Mouse (Mus musculus) heart, postnatal 0 days (tissue): ENCODE measurements at regions not wholly inside any gene's neighbourhood (a gene's known extent, or its start where the extent isn't known, plus 50 kb on each side); places are given as distances from the start of the nearest gene placed in this dataset.

Source experiments
- ATAC-seq: fragments of 200-750 bp; cut with Nextera tagmentation; 2 replicates; pipeline ENCODE4 v1.8.0; 2017; ENCODE audit warnings: low read depth, moderate number of reproducible peaks, moderate library complexity; ENCODE audit not compliant: insufficient read depth
- DNase-seq: peaks from one replicate; pipeline ENCODE4 v3.0.0-alpha.2; 2016; ENCODE audit warnings: low spot score
- H3K27ac ChIP-seq: fragments of 300-500 bp; sonication (generic); 2 replicates; pipeline ENCODE4 v1.5.1; 2014; ENCODE audit warnings: low read depth, mild to moderate bottlenecking
- H3K27me3 ChIP-seq: fragments of 300-500 bp; sonication (generic); 2 replicates; pipeline ENCODE4 v1.6.1; 2014; ENCODE audit warnings: low read length, mixed read lengths; ENCODE audit not compliant: control insufficient read depth, insufficient read depth
- H3K36me3 ChIP-seq: fragments of 300-500 bp; sonication (generic); replicated peaks from 2 replicates; pipeline ENCODE4 v1.6.1; 2014; ENCODE audit warnings: low read length, mixed read lengths; ENCODE audit not compliant: control insufficient read depth, insufficient read depth
- H3K4me1 ChIP-seq: fragments of 300-500 bp; sonication (generic); 2 replicates; pipeline ENCODE4 v1.6.1; 2014; ENCODE audit warnings: antibody characterized with exemption; ENCODE audit not compliant: control insufficient read depth, insufficient read depth
- H3K4me2 ChIP-seq: fragments of 300-500 bp; sonication (generic); 2 replicates; pipeline ENCODE4 v1.6.1; 2014; ENCODE audit warnings: low read depth, mild to moderate bottlenecking, low read length, moderate library complexity
- H3K4me3 ChIP-seq: fragments of 300-500 bp; sonication (generic); 2 replicates; pipeline ENCODE4 v1.5.1; 2014; ENCODE audit warnings: low read depth, low read length
- H3K9ac ChIP-seq: fragments of 300-500 bp; sonication (generic); replicated peaks from 2 replicates; pipeline ENCODE4 v1.6.1; 2014; ENCODE audit warnings: low read depth, low read length, mixed read lengths
- H3K9me3 ChIP-seq: fragments of 300-500 bp; sonication (generic); replicated peaks from 2 replicates; pipeline ENCODE4 v1.6.1; 2016; ENCODE audit warnings: low read length; ENCODE audit not compliant: control insufficient read depth
- CTCF ChIP-seq: IDR thresholded peaks from 2 replicates; pipeline ENCODE4 v1.5.1; 2016; ENCODE audit warnings: antibody characterized with exemption, control low read depth, low read depth
- EP300 ChIP-seq: IDR thresholded peaks from 2 replicates; pipeline ENCODE4 v1.6.1; 2016; ENCODE audit warnings: antibody characterized with exemption, low read depth
- WGBS: fragments of 180-500 bp; shearing (Covaris S2); extraction: QIAGEN DNeasy Blood & Tissue Kit; methylation state at CpG from one replicate; pipeline ENCODE4 v1.1.7; 2014; 5-methylcytosine and 5-hydroxymethylcytosine counted together

GRCm38 (mm10) chr15:88068476-88068875 is 524.4 kb downstream of the Fam19a5 start:
- no peak overlapping the region for H3K9ac ChIP-seq
- no peaks in the 10 kb centered on the region for H3K27me3 ChIP-seq
- H3K4me2 ChIP-seq, result no peak overlapping the region
- no peak overlapping the region for H3K4me3 ChIP-seq
- no peaks in the 10 kb centered on the region for H3K9me3 ChIP-seq
- ATAC-seq (no peak), DNase-seq (no peak)
- no peaks in the 10 kb centered on the region for H3K4me1 ChIP-seq
- no peaks in the 10 kb centered on the region for H3K36me3 ChIP-seq
- no peak for TF ChIP-seq EP300
- TF ChIP-seq CTCF, result no peak
- WGBS, result 72% methylated on average over 3 of the region's 3 CpGs
- H3K27ac ChIP-seq, result no peak overlapping the region

- no peak overlapping the region for H3K9ac ChIP-seq
- ATAC-seq (no peak), DNase-seq (no peak)
- TF ChIP-seq CTCF (no peak), EP300 (no peak)
- no peaks in the 10 kb centered on the region for H3K36me3 ChIP-seq
- H3K4me3 ChIP-seq, result no peak overlapping the region
- no peaks in the 10 kb centered on the region for H3K9me3 ChIP-seq
- H3K4me1 ChIP-seq, result no peaks in the 10 kb centered on the region
- no peak overlapping the region for H3K27ac ChIP-seq
- 39% methylated on average over 1 of the region's 1 CpGs for WGBS
- H3K27me3 ChIP-seq, result no peaks in the 10 kb centered on the region
- H3K4me2 ChIP-seq, result no peak overlapping the region
Measured at GRCm38 (mm10) chr15:88072676-88073075, 527.4 kb upstream of the Zdhhc25 start.

GRCm38 (mm10) chr15:88083911-88084310 is 516.2 kb upstream of the Zdhhc25 start:
- Histone ChIP-seq H3K27ac (no peak overlapping the region), H3K36me3 (no peaks in the 10 kb centered on the region), H3K4me2 (no peak overlapping the region), H3K27me3 (no peaks in the 10 kb centered on the region), H3K4me3 (no peak overlapping the region), H3K9ac (no peak overlapping the region), H3K9me3 (no peaks in the 10 kb centered on the region), H3K4me1 (no peaks in the 10 kb centered on the region)
- ATAC-seq (no peak), DNase-seq (no peak)
- TF ChIP-seq EP300 (no peak), CTCF (no peak)
- WGBS, result 60% methylated on average over 5 of the region's 5 CpGs

GRCm38 (mm10) chr15:88085631-88086030 is 514.5 kb upstream of the Zdhhc25 start:
- WGBS, result 48% methylated on average over 3 of the region's 3 CpGs
- H3K9ac ChIP-seq, result no peak overlapping the region
- no peaks in the 10 kb centered on the region for H3K36me3 ChIP-seq
- DNase-seq (no peak), ATAC-seq (no peak)
- TF ChIP-seq CTCF, result no peak
- no peaks in the 10 kb centered on the region for H3K4me1 ChIP-seq
- H3K9me3 ChIP-seq, result no peaks in the 10 kb centered on the region
- no peak overlapping the region for H3K4me3 ChIP-seq
- H3K27me3 ChIP-seq, result no peaks in the 10 kb centered on the region
- H3K27ac ChIP-seq, result no peak overlapping the region
- no peak overlapping the region for H3K4me2 ChIP-seq

GRCm38 (mm10) chr15:88089486-88089885 is 510.6 kb upstream of the Zdhhc25 start:
- no peaks in the 10 kb centered on the region for H3K4me1 ChIP-seq
- no peak for DNase-seq
- H3K36me3 ChIP-seq, result no peaks in the 10 kb centered on the region
- no peaks in the 10 kb centered on the region for H3K27me3 ChIP-seq
- no peak overlapping the region for H3K9ac ChIP-seq
- peaks cover 12% of the 10 kb centered on the region for H3K9me3 ChIP-seq
- TF ChIP-seq CTCF (no peak), EP300 (no peak)
- no peak overlapping the region for H3K27ac ChIP-seq
- ATAC-seq, result no peak
- no peak overlapping the region for H3K4me2 ChIP-seq
- WGBS, result 54% methylated on average over 4 of the region's 4 CpGs
- no peak overlapping the region for H3K4me3 ChIP-seq

GRCm38 (mm10) chr15:88091390-88091789 is 508.7 kb upstream of the Zdhhc25 start:
- Histone ChIP-seq H3K4me1 (no peaks in the 10 kb centered on the region), H3K9me3 (peaks cover 12% of the 10 kb centered on the region), H3K4me2 (no peak overlapping the region), H3K36me3 (no peaks in the 10 kb centered on the region), H3K9ac (no peak overlapping the region), H3K27me3 (no peaks in the 10 kb centered on the region), H3K4me3 (no peak overlapping the region), H3K27ac (no peak overlapping the region)
- WGBS, result 83% methylated on average over 5 of the region's 5 CpGs
- no peak for DNase-seq
- TF ChIP-seq EP300 (no peak), CTCF (no peak)
- no peak for ATAC-seq
